Mouse (Mus musculus): ENCODE results near the gene Wwox. TPM values are rescaled to one million over a fixed set of nuclear protein-coding genes. Genes with fewer than 3 reads are reported as not detected.
A peak's percentile ranks its signal among the peaks of the same experiment; 100 is the strongest.

Wwox gene
- total RNA-seq, 2 experiments from 2014 or later: 7.4 to 8.1 TPM

DNA sequence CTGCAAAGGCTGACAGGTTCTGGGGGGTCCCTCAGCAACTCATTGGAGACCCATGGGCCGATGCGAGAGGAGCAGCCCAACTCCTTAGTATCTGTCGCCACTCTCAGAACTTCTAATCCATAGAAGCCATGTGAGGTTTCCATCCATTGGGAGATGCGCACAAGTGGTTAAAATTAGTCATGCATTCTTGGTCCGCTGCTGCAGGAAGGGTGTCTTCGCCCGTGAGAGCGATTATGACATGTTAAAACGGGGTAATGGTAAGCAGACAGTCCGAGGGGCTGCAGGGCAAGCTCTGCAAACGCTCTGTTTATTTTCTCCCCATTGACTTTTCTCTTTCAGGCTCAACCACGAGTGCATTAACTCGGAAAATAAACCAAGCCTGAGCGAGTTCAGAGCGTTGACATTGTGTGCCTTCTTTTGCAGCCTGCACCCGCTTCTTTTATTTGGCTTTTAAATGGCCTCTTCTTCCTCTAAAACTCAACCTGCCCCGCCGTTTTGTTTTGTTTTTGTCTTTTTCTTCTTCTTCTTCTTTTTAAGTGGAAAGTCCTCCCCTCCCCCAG is 492.7 kb downstream of the Wwox start:
- no peak for DNase-seq
- intact Hi-C loops (cut with DNase I): loop anchor here (5.0 kb wide), 1 partner anchor 775 kb away; the partner anchor contains the start of gene Maf

GRCm38 (mm10) chr8:114933248-114933647 is 493.8 kb downstream of the Wwox start:
- peak; percentile 16 to 31 for DNase-seq
- intact Hi-C loops (cut with DNase I): loop anchor here (5.0 kb wide), 1 partner anchor 774 kb away; the partner anchor contains the start of gene Maf

- intact Hi-C loops (cut with DNase I): no loop called here
- DNase-seq: peak; percentile 24 to 35
These were observed 497.4 kb downstream of the Wwox start for GRCm38 (mm10) chr8:114936887-114937286.

- intact Hi-C loops (cut with DNase I): no loop called here
- no peak for DNase-seq
These were observed 499.9 kb downstream of the Wwox start for GRCm38 (mm10) chr8:114939338-114939737.

DNA sequence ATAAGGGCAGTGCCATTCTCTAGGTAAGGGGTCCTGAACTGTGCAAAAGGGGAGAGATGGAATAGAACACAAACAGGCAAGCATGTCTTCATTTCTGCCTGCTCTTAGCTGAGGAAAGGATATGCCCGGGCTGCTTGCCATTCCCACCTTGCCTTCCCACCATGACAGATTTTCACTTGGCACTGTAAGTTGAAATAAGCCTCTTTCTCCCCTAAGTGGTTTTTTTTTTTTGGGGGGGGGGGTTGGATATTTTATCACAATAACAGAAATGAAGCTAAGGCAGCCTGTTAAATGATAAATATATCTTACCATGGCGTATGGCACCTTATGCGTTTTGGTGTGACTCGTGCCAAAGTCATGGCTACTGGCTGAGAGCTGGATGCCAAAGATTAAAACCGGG is 501.6 kb downstream of the Wwox start:
- intact Hi-C loops (cut with DNase I): no loop called here

GRCm38 (mm10) chr8:114941644-114942043 is 502.2 kb downstream of the Wwox start:
- DNase-seq: no peak
- intact Hi-C loops (cut with DNase I): no loop called here

More for the DNA sequence above, 501.6 kb downstream of the Wwox start:
- no peak for DNase-seq

DNA sequence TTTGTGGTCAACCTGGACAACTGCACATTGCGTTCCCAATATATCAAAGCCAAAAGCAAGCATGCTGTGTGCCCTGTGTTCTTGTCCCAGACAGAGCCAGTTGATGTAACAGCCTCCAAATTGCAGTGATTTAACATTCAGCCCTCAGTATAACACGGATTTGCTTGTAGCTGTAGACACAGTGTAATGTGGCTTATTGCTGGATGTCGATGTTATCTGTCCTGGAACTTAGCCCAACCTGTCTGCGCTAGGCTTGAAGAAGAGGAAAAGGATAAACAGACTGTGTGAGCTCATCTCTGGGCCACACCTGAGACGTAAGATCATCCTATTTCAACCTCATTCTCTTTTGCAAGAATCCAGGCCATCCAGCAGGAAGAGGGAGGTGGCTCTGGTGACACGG is 508.5 kb downstream of the Wwox start:
- no peak for DNase-seq
- intact Hi-C loops (cut with DNase I): no loop called here

GRCm38 (mm10) chr8:114956377-114957168 is 517.1 kb downstream of the Wwox start:
- intact Hi-C loops (cut with DNase I): no loop called here
- no peak for DNase-seq

DNA sequence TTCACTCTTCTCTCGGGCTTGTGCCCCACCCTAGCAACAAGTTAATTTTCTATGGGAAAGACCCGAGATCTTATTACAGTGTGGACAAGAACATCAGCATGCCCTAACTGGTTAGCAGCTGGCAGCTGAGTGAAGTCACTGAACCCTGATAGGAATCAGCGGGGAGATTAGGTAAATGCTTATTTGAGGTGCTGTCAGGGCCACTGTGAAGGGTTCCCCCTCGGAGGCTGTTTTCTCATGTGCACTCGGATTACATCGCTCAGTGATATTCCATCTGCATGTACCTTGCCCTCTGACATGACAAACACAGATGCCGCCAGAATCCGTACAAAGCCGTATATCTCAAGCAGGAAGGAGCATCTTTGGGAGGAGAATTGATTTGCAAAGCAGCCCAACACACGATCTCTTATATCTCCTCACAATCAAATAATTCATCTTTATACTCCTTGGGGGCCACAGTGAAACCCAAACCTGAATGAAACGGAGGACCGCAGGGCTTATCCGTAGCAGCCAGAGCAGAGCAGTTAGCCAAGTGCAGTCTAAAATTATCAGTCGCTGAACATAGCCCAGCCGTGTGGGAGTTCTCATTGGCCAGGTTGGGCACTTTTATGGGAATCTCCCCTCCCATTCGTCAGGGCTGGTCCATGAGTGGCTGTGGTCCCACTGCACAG is 519.1 kb downstream of the Wwox start:
- DNase-seq: no peak
- intact Hi-C loops (cut with DNase I): no loop called here

- DNase-seq: no peak
- intact Hi-C loops (cut with DNase I): no loop called here
These were observed 520.0 kb downstream of the Wwox start for GRCm38 (mm10) chr8:114959406-114959805.

- DNase-seq: no peak
- intact Hi-C loops (cut with DNase I): no loop called here
These were observed 523.0 kb downstream of the Wwox start for GRCm38 (mm10) chr8:114962494-114962893.

DNA sequence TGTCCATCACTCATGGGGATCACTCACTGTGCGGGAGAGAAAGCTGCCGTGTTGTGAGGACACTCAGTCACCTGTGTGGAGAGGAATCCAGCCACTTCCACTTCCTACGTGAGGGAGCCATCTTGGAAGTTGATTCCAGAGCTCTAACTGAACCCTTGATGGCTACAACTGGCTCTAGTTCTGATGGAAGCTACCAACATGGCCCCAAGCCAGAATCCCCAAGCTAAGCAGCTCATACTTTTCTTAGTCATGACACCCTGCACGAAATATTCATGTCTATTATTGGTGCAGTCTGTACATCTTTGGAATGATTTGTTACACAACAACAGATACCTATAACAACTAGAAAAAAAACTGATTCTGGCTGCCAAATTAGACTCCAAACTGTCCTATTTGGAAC is 523.8 kb downstream of the Wwox start:
- peak in 1 of 2 experiments; percentile 7 for DNase-seq
- intact Hi-C loops (cut with DNase I): no loop called here

DNA sequence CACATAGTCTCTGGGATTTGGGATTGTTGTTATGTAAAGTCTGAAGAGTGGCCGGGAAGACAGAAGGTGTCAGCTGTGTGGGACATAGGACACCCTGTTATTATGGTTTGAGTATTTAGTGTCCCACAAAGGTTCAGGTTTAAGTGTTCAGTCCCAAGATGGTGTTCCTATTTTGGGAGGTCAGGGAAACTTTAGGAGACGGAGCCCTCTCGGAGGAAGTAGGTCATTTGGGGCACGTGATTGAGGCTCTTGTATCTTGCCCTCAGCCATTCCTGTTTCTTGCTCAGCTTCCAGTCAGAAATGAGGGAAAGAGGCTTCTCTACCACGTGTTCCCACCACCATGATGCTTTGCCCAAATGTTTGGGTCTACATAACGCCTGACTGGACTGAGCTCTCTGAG is 524.8 kb downstream of the Wwox start:
- DNase-seq: no peak
- intact Hi-C loops (cut with DNase I): no loop called here

- DNase-seq: no peak
- intact Hi-C loops (cut with DNase I): no loop called here
These were observed 529.4 kb downstream of the Wwox start for GRCm38 (mm10) chr8:114968842-114969241.

DNA sequence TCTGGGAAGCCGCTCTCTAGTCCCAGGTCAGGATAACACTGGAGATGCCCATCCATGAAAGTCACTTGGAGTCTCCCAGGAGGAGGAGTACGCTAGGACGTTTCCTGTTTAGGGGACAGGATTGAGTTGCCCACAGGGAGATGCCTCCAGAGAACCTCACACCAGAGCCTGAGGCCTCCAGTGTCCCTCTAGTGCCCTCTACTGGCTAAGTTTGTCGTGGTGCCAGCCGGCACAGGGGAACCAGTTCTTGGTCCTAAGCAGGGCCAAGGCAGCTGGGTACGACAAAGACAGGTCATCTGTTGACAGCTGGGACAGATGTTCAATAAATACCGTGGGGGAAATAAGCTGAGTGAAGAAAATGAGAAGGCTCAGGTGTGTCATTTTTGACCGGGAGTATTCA is 531.9 kb downstream of the Wwox start:
- intact Hi-C loops (cut with DNase I): loop anchor here (1.0 to 5.0 kb wide), 4 partner anchors 200 to 735 kb away; partner anchors contain the start of gene Maf

DNA sequence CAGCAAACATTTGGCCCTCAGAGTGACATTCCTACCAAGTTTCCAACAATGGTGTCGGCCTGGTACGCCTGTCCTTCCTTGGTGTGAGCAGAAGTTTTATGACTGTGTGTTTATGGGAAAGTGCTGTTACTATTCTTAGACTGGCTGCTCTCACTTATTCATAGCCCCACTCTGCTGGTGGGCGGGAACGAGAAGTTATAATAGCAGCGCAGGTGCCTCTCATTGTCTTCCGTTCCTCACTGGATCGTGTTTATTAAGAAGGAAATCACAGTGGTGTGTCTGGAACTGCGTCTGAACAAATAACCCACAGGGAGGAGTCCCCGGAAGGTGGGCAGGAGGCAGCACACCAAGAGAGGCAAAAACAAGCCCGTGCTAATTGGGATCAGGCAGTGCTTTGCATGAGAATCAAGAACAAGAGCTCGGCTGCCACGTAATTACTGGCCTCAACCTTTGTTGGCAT is 533.6 kb downstream of the Wwox start:
- intact Hi-C loops (cut with DNase I): loop anchor here (5.0 kb wide), 1 partner anchor 521 kb away; no protein-coding TSS in a partner anchor
- DNase-seq: peak; percentile 37 to 44

More for the DNA sequence above, 531.9 kb downstream of the Wwox start:
- peak; percentile 81 to 88 for DNase-seq

DNA sequence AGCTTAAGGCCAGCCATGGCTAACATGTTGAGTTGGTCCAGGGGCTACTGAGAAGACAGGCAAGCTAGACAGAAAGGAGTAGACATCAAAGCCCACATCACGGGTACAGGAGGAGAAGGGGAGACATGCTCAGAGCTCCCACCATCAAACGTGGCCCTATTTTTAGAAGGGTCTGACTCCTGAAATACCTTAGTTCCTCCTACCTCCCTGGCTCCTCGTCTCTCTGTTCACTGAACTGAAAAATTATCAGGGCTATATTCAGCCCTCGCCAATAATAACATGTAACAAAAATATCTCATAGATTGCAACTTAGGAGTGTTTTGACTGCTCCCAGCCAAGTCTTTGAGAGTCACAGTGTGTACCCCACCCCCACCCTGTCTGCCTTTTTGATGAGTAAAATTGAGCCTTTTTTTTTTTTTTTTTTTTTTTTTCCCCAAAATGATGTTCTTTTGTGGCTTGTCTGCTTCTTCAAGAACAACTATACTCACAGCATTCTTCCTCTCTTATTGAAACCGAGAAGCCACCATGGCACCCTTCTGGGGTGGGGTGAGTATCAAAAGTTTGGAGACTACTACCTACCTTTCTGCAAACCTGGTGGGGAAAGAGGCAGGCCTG is 535.0 kb downstream of the Wwox start:
- intact Hi-C loops (cut with DNase I): loop anchor here (5.0 kb wide), 1 partner anchor 522 kb away; no protein-coding TSS in a partner anchor
- peak in 1 of 2 experiments; percentile 3 for DNase-seq

DNA sequence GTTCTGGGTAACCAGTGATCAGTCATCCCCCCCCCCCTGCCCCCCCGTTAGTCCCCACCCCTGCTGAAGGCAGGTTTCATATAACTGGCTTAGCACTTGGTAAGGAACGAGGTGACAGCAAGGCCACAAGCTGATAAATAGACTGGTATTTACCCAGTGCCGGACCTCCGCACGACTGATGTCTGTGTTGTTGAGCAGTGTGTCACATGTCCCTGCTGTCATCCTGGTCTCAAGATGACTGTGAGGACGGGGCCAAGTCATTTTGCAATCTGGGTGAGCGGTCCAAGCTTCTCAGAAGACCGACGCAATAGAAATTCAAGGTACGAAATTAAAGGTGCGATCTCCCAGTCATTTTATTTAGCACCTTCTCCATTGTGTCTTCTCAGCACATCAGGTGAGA is 538.3 kb downstream of the Wwox start:
- intact Hi-C loops (cut with DNase I): no loop called here
- DNase-seq: no peak

DNA sequence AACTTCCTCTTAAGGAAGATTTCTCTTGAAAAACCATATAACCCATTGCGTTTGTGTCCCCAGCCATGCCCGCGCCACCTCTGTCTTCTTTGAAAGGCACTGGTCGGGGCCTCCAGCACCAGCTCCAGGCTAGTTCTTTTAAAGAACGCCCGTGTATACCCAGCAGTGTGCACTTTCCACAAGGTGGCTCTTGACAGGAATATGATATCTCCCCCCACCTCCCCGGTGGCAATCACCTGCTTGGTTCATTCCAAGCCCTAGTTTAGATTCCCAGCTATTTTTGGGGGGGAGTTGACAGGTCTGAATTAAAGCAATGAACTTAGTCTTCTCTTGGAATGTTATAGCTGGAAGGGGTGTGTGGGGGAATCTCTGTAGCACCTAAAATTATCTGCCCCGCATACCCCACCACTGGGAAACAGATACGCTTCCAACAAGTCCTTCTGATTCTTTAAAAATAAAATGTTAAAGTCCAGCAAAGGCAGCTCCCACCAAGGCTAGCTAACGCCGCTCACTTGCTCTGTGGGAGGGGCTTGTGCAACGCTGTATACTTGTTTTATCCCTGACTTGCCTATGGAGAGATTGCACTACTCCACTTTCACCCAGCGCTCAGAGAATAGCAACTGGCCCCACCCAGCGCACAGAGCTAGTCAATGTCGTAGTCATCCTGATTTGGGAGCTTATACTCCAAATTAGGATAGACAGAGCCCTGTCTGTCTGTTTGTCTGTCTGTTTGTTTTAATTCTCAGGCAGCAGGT is 538.9 kb downstream of the Wwox start:
- intact Hi-C loops (cut with DNase I): no loop called here
- DNase-seq: peak in 1 of 2 experiments; percentile 4

- intact Hi-C loops (cut with DNase I): no loop called here
- DNase-seq: no peak
These were observed 540.2 kb downstream of the Wwox start for GRCm38 (mm10) chr8:114979671-114980070.

Data from heart, postnatal 10 days (tissue).